Mouse (Mus musculus) ES-Bruce4 (cell line): ENCODE results near the gene Chtop. TPM values are rescaled to one million over a fixed set of nuclear protein-coding genes. Genes with fewer than 3 reads are reported as not detected.

Experiments used
- H3K27ac ChIP-seq: 2 replicates; pipeline ENCODE4 v1.5.1; 2012; ENCODE audit warnings: low read length, inconsistent platforms; ENCODE audit not compliant: insufficient read depth
- H3K27me3 ChIP-seq: 2 replicates; pipeline ENCODE4 v1.6.1; 2012; ENCODE audit warnings: mild to moderate bottlenecking, low read length, inconsistent platforms; ENCODE audit not compliant: control insufficient read depth, poor library complexity, insufficient read depth, severe bottlenecking
- H3K36me3 ChIP-seq: 2 replicates; pipeline ENCODE4 v1.6.1; 2012; ENCODE audit warnings: inconsistent platforms, mild to moderate bottlenecking, low read length, moderate library complexity; ENCODE audit not compliant: control insufficient read depth, poor library complexity, insufficient read depth, severe bottlenecking
- H3K4me1 ChIP-seq: one replicate; pipeline ENCODE4 v1.8.1; 2011; ENCODE audit warnings: low read length; ENCODE audit not compliant: control insufficient read depth, insufficient read depth
- H3K4me3 ChIP-seq: 2 replicates; pipeline ENCODE4 v1.5.1; 2011; ENCODE audit warnings: low read depth, mild to moderate bottlenecking, low read length
- H3K9ac ChIP-seq: 2 replicates; pipeline ENCODE4 v1.6.1; 2012; ENCODE audit warnings: low read depth, mild to moderate bottlenecking, inconsistent platforms; ENCODE audit not compliant: poor library complexity, severe bottlenecking
- H3K9me3 ChIP-seq: replicated peaks from 2 replicates; pipeline ENCODE4 v1.6.1; 2012; ENCODE audit warnings: mild to moderate bottlenecking, low read length, inconsistent platforms; ENCODE audit not compliant: control insufficient read depth, poor library complexity, insufficient read depth, severe bottlenecking
- CTCF ChIP-seq: IDR thresholded peaks from one replicate; pipeline ENCODE4 v1.8.1; 2011; ENCODE audit warnings: low read depth, low read length
- EP300 ChIP-seq: IDR thresholded peaks from 2 replicates; pipeline ENCODE4 v1.6.1; 2011; ENCODE audit warnings: low read depth, low read length; ENCODE audit not compliant: insufficient read depth
- POLR2A ChIP-seq: IDR thresholded peaks from one replicate; pipeline ENCODE4 v1.8.1; 2011; ENCODE audit warnings: low read length; ENCODE audit not compliant: insufficient read depth
- polyA plus RNA-seq: library from polyadenylated mRNA; stranded (reverse); fragments of >200 nt; gene quantifications from 2 replicates; pipeline ENCODE4 v1.2.4, GENCODE M21; 2011; ENCODE audit warnings: low read depth; ENCODE audit not compliant: missing spikeins, insufficient read depth, insufficient read length

The Chtop gene
- polyA plus RNA-seq, 1 experiment = 130 TPM

GRCm38 (mm10) chr3:90537905-90538296 lies 28.6 kb upstream of the Chtop start:
- no peaks in the 10 kb centered on the region for H3K9me3 ChIP-seq
- no peak overlapping the region for H3K27ac ChIP-seq
- H3K9ac ChIP-seq = no peak overlapping the region
- TF ChIP-seq CTCF = no peak
- TF ChIP-seq POLR2A = no peak
- TF ChIP-seq EP300 = no peak
- H3K36me3 ChIP-seq = no peaks in the 10 kb centered on the region
- H3K4me1 ChIP-seq = no peaks in the 10 kb centered on the region
- H3K27me3 ChIP-seq = no peaks in the 10 kb centered on the region
- no peak overlapping the region for H3K4me3 ChIP-seq

GRCm38 (mm10) chr3:90537141-90537904 lies 28.0 kb upstream of the Chtop start, which contains the start of gene S100a16:
Gene S100a16 (plus strand): TSS chr3:90537254.
- Histone ChIP-seq H3K36me3 (no peaks in the 10 kb centered on the region), H3K4me3 (no peak within 1 kb of the TSS), H3K9me3 (no peaks in the 10 kb centered on the region), H3K27me3 (no peaks in the 10 kb centered on the region), H3K27ac (no peak within 1 kb of the TSS), H3K4me1 (no peaks in the 10 kb centered on the region), H3K9ac (no peak within 1 kb of the TSS)
- TF ChIP-seq POLR2A (no peak), CTCF (no peak), EP300 (no peak)

GRCm38 (mm10) chr3:90535446-90535845 lies 26.1 kb upstream of the Chtop start:
- Histone ChIP-seq H3K4me3 (no peak overlapping the region), H3K27ac (no peak overlapping the region), H3K4me1 (no peaks in the 10 kb centered on the region), H3K36me3 (no peaks in the 10 kb centered on the region), H3K9me3 (no peaks in the 10 kb centered on the region), H3K27me3 (no peaks in the 10 kb centered on the region), H3K9ac (no peak overlapping the region)
- TF ChIP-seq POLR2A (no peak), CTCF (no peak), EP300 (no peak)

GRCm38 (mm10) chr3:90531713-90532112 lies 22.4 kb upstream of the Chtop start:
- TF ChIP-seq POLR2A = no peak
- TF ChIP-seq CTCF = no peak
- TF ChIP-seq EP300 = no peak
- H3K9ac ChIP-seq = no peak overlapping the region
- H3K4me3 ChIP-seq = no peak overlapping the region

GRCm38 (mm10) chr3:90527291-90527873 lies 18.1 kb upstream of the Chtop start:
- Histone ChIP-seq H3K9me3 (no peaks in the 10 kb centered on the region), H3K4me1 (peaks cover 2% of the 10 kb centered on the region), H3K27ac (no peak overlapping the region), H3K4me3 (no peak overlapping the region), H3K27me3 (no peaks in the 10 kb centered on the region; the same call in 1 of the 2 replicates), H3K36me3 (no peaks in the 10 kb centered on the region), H3K9ac (no peak overlapping the region)
- TF ChIP-seq EP300 = no peak
- no peak for TF ChIP-seq CTCF
- TF ChIP-seq POLR2A = no peak

More at GRCm38 (mm10) chr3:90531713-90532112, 22.4 kb upstream of the Chtop start:
- Histone ChIP-seq H3K4me1 (peaks cover 1% of the 10 kb centered on the region), H3K27ac (no peak overlapping the region), H3K9me3 (no peaks in the 10 kb centered on the region), H3K36me3 (no peaks in the 10 kb centered on the region), H3K27me3 (no peaks in the 10 kb centered on the region; the same call in 1 of the 2 replicates)

GRCm38 (mm10) chr3:90526580-90526979 lies 17.3 kb upstream of the Chtop start, which contains the start of gene S100a14:
Gene S100a14 (plus strand): TSS chr3:90526856.
- no peak for TF ChIP-seq CTCF
- TF ChIP-seq EP300 = no peak
- TF ChIP-seq POLR2A = no peak
- H3K4me1 ChIP-seq = peaks cover 2% of the 10 kb centered on the region
- no peaks in the 10 kb centered on the region; the same call in 1 of the 2 replicates for H3K27me3 ChIP-seq
- H3K9me3 ChIP-seq = no peaks in the 10 kb centered on the region
- no peak within 1 kb of the TSS for H3K9ac ChIP-seq
- no peaks in the 10 kb centered on the region for H3K36me3 ChIP-seq
- H3K4me3 ChIP-seq = no peak within 1 kb of the TSS
- H3K27ac ChIP-seq = no peak within 1 kb of the TSS
